Mouse (Mus musculus) naive thymus-derived CD4-positive, alpha-beta T cell, adult 2 months (primary cell): ENCODE data around the gene Mamstr.
A peak's percentile ranks its signal among the peaks of the same experiment; 100 is the strongest.

Experiments
- DNase-seq: peaks from one replicate; pipeline ENCODE4 v3.0.0-alpha.2; 2011; ENCODE audit warnings: low read depth

The Mamstr gene

GRCm38 (mm10) chr7:45639561-45640027 lies at the start of gene Mamstr:
TSS of gene Mamstr (plus strand) at chr7:45639977.
- no peak for DNase-seq

GRCm38 (mm10) chr7:45590874-45591273 lies 48.9 kb upstream of the Mamstr start:
- peak; percentile 53 for DNase-seq

GRCm38 (mm10) chr7:45591880-45592279 lies 47.9 kb upstream of the Mamstr start:
- DNase-seq: no peak

- DNase-seq: peak; percentile 85
Measured at GRCm38 (mm10) chr7:45593118-45593815, 46.5 kb upstream of the Mamstr start.

- no peak for DNase-seq
Measured at GRCm38 (mm10) chr7:45595176-45595575, 44.6 kb upstream of the Mamstr start.

GRCm38 (mm10) chr7:45596107-45596506 lies 43.7 kb upstream of the Mamstr start:
- DNase-seq: no peak

GRCm38 (mm10) chr7:45597013-45597412 lies 42.8 kb upstream of the Mamstr start:
- no peak for DNase-seq

GRCm38 (mm10) chr7:45597527-45597926 lies 42.2 kb upstream of the Mamstr start:
- no peak for DNase-seq

GRCm38 (mm10) chr7:45598960-45599879 lies 40.6 kb upstream of the Mamstr start:
- DNase-seq: no peak

- DNase-seq: no peak
Measured at GRCm38 (mm10) chr7:45605704-45606289, 34.0 kb upstream of the Mamstr start.

GRCm38 (mm10) chr7:45609511-45609910 lies 30.3 kb upstream of the Mamstr start:
- DNase-seq: no peak

- no peak for DNase-seq
Measured at GRCm38 (mm10) chr7:45616277-45616676, 23.5 kb upstream of the Mamstr start.

GRCm38 (mm10) chr7:45617042-45617695 lies 22.6 kb upstream of the Mamstr start, which contains the start of gene Fut1:
TSS of gene Fut1 (plus strand) at chr7:45617289.
- no peak for DNase-seq

- no peak for DNase-seq
Measured at GRCm38 (mm10) chr7:45618316-45618715, 21.5 kb upstream of the Mamstr start.

- DNase-seq: no peak
Measured at GRCm38 (mm10) chr7:45619592-45619991, 20.2 kb upstream of the Mamstr start.

GRCm38 (mm10) chr7:45621443-45621842 lies 18.3 kb upstream of the Mamstr start, which contains the start of gene Izumo1:
TSS of gene Izumo1 (plus strand) at chr7:45621811.
- peak; percentile 45 for DNase-seq

GRCm38 (mm10) chr7:45623507-45623906 lies 16.3 kb upstream of the Mamstr start:
- DNase-seq: no peak

- DNase-seq: no peak
Measured at GRCm38 (mm10) chr7:45624718-45625117, 15.1 kb upstream of the Mamstr start.

- DNase-seq: no peak
Measured at GRCm38 (mm10) chr7:45625481-45625880, 14.3 kb upstream of the Mamstr start.

GRCm38 (mm10) chr7:45626571-45627076 lies 13.2 kb upstream of the Mamstr start:
- DNase-seq: no peak

GRCm38 (mm10) chr7:45627261-45627660 lies 12.5 kb upstream of the Mamstr start, which contains the start of gene Rasip1:
TSS of gene Rasip1 (plus strand) at chr7:45627488.
- DNase-seq: no peak
